Mouse (Mus musculus) ES-Bruce4 (cell line): ENCODE measurements around the gene Zbtb2.

Source experiments
- EP300 ChIP-seq: IDR thresholded peaks from 2 replicates; pipeline ENCODE4 v1.6.1; 2011; ENCODE audit warnings: low read depth, low read length; ENCODE audit not compliant: insufficient read depth
- POLR2A ChIP-seq: IDR thresholded peaks from one replicate; pipeline ENCODE4 v1.8.1; 2011; ENCODE audit warnings: low read length; ENCODE audit not compliant: insufficient read depth

- no peak for TF ChIP-seq EP300
- no peak for TF ChIP-seq POLR2A
These were observed 33.3 kb downstream of the Zbtb2 start for GRCm38 (mm10) chr10:4354371-4355260.
